Mouse (Mus musculus) midbrain, postnatal 0 days (tissue): ENCODE results near the gene Sult1c1. TPM values are rescaled to one million over a fixed set of nuclear protein-coding genes. Genes with fewer than 3 reads are reported as not detected.
"Not testable (repeated sequence)": the region's sequence is repeated elsewhere in the genome, so short reads cannot be mapped to it uniquely, and the experiment has no call there.

ENCODE experiments used
- ATAC-seq: fragments of 200-750 bp; cut with Nextera tagmentation; 2 replicates; pipeline ENCODE4 v1.8.0; 2017; ENCODE audit warnings: moderate number of reproducible peaks, mild to moderate bottlenecking, moderate TSS enrichment, moderate library complexity; ENCODE audit not compliant: low FRiP score
- DNase-seq: peaks from one replicate; pipeline ENCODE4 v3.0.0-alpha.2; 2015; ENCODE audit warnings: low spot score
- H3K27ac ChIP-seq: fragments of 300-500 bp; sonication (generic); 2 replicates; pipeline ENCODE4 v1.5.1; 2014; ENCODE audit warnings: low read depth, mild to moderate bottlenecking, low read length, mixed read lengths
- H3K27me3 ChIP-seq: fragments of 300-500 bp; sonication (generic); 2 replicates; pipeline ENCODE4 v1.6.1; 2014; ENCODE audit warnings: low read length, control low read depth, mixed read lengths; ENCODE audit not compliant: insufficient read depth
- H3K36me3 ChIP-seq: fragments of 300-500 bp; sonication (generic); 2 replicates; pipeline ENCODE4 v1.6.1; 2014; ENCODE audit warnings: low read length, control low read depth, mixed read lengths; ENCODE audit not compliant: insufficient read depth
- H3K4me1 ChIP-seq: fragments of 300-500 bp; sonication (generic); 2 replicates; pipeline ENCODE4 v1.6.1; 2014; ENCODE audit warnings: mild to moderate bottlenecking, control low read depth, antibody characterized with exemption, low read length, mixed read lengths; ENCODE audit not compliant: insufficient read depth
- H3K4me2 ChIP-seq: fragments of 300-500 bp; sonication (generic); 2 replicates; pipeline ENCODE4 v1.6.1; 2014; ENCODE audit warnings: low read depth, mild to moderate bottlenecking, low read length, mixed read lengths; ENCODE audit not compliant: poor library complexity, severe bottlenecking
- H3K4me3 ChIP-seq: fragments of 300-500 bp; sonication (generic); 2 replicates; pipeline ENCODE4 v1.5.1; 2014; ENCODE audit warnings: low read depth, mild to moderate bottlenecking, low read length, moderate library complexity
- H3K9ac ChIP-seq: fragments of 300-500 bp; sonication (generic); replicated peaks from 2 replicates; pipeline ENCODE4 v1.6.1; 2014; ENCODE audit warnings: mild to moderate bottlenecking, low read length, moderate library complexity, mixed read lengths; ENCODE audit not compliant: poor library complexity, severe bottlenecking
- H3K9me3 ChIP-seq: fragments of 300-500 bp; sonication (generic); 2 replicates; pipeline ENCODE4 v1.6.1; 2016; ENCODE audit warnings: low read length, control low read depth
- CTCF ChIP-seq: IDR thresholded peaks from 2 replicates; pipeline ENCODE4 v1.5.1; 2016; ENCODE audit warnings: antibody characterized with exemption, mild to moderate bottlenecking
- WGBS: fragments of 180-500 bp; shearing (Covaris S2); extraction: QIAGEN DNeasy Blood & Tissue Kit; methylation state at CpG from one replicate; pipeline ENCODE4 v1.1.7; 2014; 5-methylcytosine and 5-hydroxymethylcytosine counted together
- polyA plus RNA-seq: library from polyadenylated mRNA; unstranded; fragments of >200 nt; fragmentation: Nextera tagmentation; extraction: Ambion mirVana; gene quantifications from 2 replicates; pipeline ENCODE4 v1.2.1, GENCODE M21; 2015
- total RNA-seq: library from RNA; depleted of rRNA; stranded (reverse); fragments of >200 nt; gene quantifications from 2 replicates; pipeline ENCODE4 v1.2.3, GENCODE M21; 2014; rRNA removed

Gene Sult1c1
- total RNA-seq (not detected in 2 replicates), polyA plus RNA-seq (0.22 TPM in 1 of 2 replicates, not detected in the other)

DNA sequence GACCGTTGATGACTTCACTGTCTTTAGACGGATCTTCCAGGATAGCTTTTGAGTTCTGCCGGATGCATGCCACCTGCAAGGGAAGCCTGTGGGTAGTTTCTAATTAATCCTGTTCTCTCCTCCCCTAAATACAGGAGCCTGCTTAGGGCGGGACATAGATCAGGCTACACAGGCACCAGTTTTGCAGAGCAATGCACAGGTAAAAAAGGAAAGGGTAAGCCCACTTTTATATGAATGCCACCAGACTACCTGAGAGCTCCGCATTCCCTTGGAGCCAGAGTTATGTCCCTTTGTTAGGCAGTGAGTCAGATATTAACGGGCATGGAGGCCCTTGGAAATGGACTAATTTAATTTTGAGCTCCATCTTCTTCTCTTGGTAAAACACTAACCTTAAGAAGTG lies at the start of gene Sult1c1:
Sult1c1 (minus strand) TSS at position 101 of the 400 bp plus-strand sequence.
- H3K4me3 ChIP-seq, result no peak within 1 kb of the TSS
- no peaks in the 10 kb centered on the region for H3K9me3 ChIP-seq
- ATAC-seq (no peak), DNase-seq (no peak)
- no peak within 1 kb of the TSS for H3K4me2 ChIP-seq
- 91% methylated on average over 6 of the region's 6 CpGs for WGBS
- H3K9ac ChIP-seq, result no peak within 1 kb of the TSS
- no peak for TF ChIP-seq CTCF
- H3K27me3 ChIP-seq, result no peaks in the 10 kb centered on the region
- H3K36me3 ChIP-seq, result no peaks in the 10 kb centered on the region
- no peaks in the 10 kb centered on the region for H3K4me1 ChIP-seq
- no peak within 1 kb of the TSS for H3K27ac ChIP-seq

DNA sequence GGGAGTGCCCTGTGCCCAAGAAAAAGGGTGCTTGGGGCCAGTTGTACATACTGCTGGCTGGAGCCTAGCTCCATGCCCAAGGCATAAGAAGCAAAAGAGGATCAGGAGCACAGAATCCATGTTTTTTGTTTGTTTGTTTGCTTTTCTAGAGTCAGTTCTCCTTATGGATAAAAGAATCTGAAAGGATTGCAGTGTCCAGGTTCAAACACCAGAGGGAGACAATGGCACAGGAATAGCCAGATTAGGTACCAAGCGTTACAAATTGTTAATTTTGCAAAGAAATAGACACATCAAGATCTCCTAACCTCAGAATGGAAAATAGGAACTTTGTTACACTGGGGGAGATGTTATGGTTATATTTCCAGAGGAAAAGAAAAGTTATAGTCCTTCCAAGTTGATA lies 23.7 kb upstream of the Sult1c1 start:
- H3K27me3 ChIP-seq, result no peaks in the 10 kb centered on the region
- H3K4me2 ChIP-seq, result no peak overlapping the region
- TF ChIP-seq CTCF, result peak; percentile 91
- H3K4me1 ChIP-seq, result no peaks in the 10 kb centered on the region
- ATAC-seq, result no peak
- H3K9me3 ChIP-seq, result no peaks in the 10 kb centered on the region
- no peak overlapping the region for H3K27ac ChIP-seq
- no peak overlapping the region for H3K9ac ChIP-seq
- 0% methylated on average over 1 of the region's 1 CpGs for WGBS
- peak; percentile 69 for DNase-seq
- H3K36me3 ChIP-seq, result no peaks in the 10 kb centered on the region
- H3K4me3 ChIP-seq, result no peak overlapping the region

- H3K36me3 ChIP-seq, result no peaks in the 10 kb centered on the region
- no peaks in the 10 kb centered on the region for H3K9me3 ChIP-seq
- DNase-seq (no peak), ATAC-seq (no peak)
- TF ChIP-seq CTCF, result no peak
- no peak overlapping the region for H3K4me3 ChIP-seq
- H3K9ac ChIP-seq, result no peak overlapping the region
- H3K4me1 ChIP-seq, result no peaks in the 10 kb centered on the region
- no peak overlapping the region for H3K4me2 ChIP-seq
- no peaks in the 10 kb centered on the region for H3K27me3 ChIP-seq
- no peak overlapping the region for H3K27ac ChIP-seq
Observed at GRCm38 (mm10) chr17:54011196-54011595, 20.7 kb upstream of the Sult1c1 start.

DNA sequence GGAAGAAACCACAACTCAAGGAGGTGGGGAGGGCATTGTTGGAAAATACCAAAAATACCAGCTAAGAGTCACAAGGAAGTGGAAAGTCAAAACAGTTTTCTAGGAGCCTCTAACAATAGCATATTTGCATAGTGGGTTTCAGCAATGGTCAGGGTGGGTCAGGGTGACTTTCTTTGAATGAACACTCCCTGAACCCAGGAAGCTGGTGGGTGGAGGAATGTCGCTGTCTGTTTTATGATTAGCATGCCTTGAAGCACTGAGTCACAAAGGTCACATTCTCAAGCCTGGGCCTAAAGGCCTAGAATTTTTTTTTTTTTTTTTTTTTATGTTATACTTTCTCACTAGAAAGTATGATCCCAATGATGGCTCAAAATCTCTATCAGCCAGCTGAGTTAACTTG lies 20.1 kb upstream of the Sult1c1 start:
- WGBS, result 78% methylated on average over 1 of the region's 1 CpGs
- H3K9me3 ChIP-seq, H3K4me2 ChIP-seq, DNase-seq, H3K27me3 ChIP-seq, H3K9ac ChIP-seq, H3K4me3 ChIP-seq, H3K4me1 ChIP-seq, H3K36me3 ChIP-seq, H3K27ac ChIP-seq, ATAC-seq: not testable (repeated sequence)

- 78% methylated on average over 4 of the region's 4 CpGs for WGBS
- H3K27ac ChIP-seq, result no peak overlapping the region
Observed at GRCm38 (mm10) chr17:54003522-54003921, 13.0 kb upstream of the Sult1c1 start.

DNA sequence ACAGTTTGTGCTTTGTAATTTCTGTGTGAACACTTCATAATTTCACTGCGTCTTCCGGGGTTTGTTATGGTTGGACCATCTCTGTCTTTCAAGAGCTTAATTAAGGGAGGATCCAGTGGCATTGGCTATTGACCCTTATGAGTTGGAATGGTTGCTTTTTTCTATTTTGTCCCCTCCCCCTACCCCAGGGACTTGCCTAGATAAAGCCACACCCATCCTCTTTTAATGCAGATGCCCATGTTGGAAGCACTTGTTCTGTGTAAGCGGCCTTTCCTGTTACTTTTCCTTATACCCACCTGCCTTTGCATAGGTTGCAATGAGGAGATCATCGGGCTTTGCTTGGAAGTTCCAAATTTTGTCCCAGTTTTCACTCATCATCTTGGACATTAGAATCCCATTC lies 16.9 kb downstream of the Sult1c1 start:
- ATAC-seq (no peak), DNase-seq (no peak)
- H3K9ac ChIP-seq, result no peak overlapping the region
- H3K4me3 ChIP-seq, result no peak overlapping the region
- H3K27me3 ChIP-seq, result no peaks in the 10 kb centered on the region
- no peaks in the 10 kb centered on the region for H3K36me3 ChIP-seq
- 79% methylated on average over 4 of the region's 4 CpGs for WGBS
- no peak overlapping the region for H3K4me2 ChIP-seq
- no peaks in the 10 kb centered on the region for H3K9me3 ChIP-seq
- H3K4me1 ChIP-seq, result no peaks in the 10 kb centered on the region
- TF ChIP-seq CTCF, result no peak
- no peak overlapping the region for H3K27ac ChIP-seq

More at GRCm38 (mm10) chr17:54003522-54003921, 13.0 kb upstream of the Sult1c1 start:
- Histone ChIP-seq H3K4me1 (no peaks in the 10 kb centered on the region), H3K36me3 (no peaks in the 10 kb centered on the region), H3K9me3 (no peaks in the 10 kb centered on the region), H3K4me3 (no peak overlapping the region), H3K9ac (no peak overlapping the region), H3K4me2 (no peak overlapping the region), H3K27me3 (no peaks in the 10 kb centered on the region)
- ATAC-seq, result no peak
- no peak for DNase-seq
- no peak for TF ChIP-seq CTCF
